Comparison of ENCODE assay signal across 7 mouse cellular contexts in the genomic region with DNA sequence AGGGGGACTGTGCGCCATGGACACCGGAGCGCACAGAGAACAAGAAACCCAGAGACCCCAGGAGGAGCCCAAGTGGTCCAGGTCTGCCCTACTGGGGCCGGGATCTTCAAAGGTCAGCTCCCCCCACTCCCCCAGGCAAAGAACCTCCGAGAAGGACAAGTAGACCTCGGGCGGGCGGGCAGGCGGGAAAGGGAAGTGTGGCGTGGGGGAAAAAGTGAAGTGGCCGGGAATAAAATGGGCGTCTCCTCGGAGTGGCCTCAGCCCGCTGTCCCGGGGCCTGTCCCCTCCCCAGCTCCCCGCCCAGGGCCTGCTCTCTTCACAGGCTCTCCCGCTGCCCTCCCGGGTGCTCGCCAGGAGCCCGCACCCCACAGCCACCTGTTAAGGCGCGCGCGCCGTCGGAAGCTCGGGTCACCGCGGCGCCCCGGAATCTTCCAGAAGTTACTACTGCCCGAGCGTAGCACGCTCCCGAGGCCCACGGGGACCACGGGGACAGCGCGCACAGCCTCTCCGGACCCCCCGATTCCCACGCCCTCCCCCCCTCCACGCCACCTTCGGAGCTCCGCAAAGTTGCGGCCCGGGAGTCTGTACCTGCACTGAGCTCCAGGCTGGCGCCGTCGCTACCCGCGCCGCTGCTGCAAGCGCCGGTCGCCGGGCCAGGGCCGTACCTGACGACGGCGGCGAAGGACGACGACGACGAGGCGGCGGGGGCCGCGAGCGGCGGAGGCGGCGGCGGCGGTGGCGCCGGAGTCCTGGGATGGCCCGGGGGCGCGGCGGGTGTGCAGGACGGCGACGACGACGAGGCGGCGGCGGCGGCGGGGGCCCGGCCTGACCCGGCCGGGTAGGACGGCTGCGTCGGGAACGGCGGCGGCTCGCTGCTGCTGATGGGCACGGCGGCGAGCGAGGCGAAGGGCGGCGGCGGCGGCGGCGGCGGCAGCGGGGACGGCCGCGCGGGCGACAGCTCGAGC. TPM values are rescaled to one million over a fixed set of nuclear protein-coding genes. Genes with fewer than 3 reads are reported as not detected.
DNase-seq lines count a peak whose midpoint lies in the region; ATAC-seq and TF ChIP-seq lines count a peak whose summit lies in the region.

No protein-coding gene starts in this region.

- no peaks in the 10 kb centered on the region for H3K9me3 ChIP-seq in heart, embryonic 10.5 days
- H3K9me3 ChIP-seq in midbrain, embryonic 13.5 days, result no peaks in the 10 kb centered on the region

- DNase-seq in lung, adult 2 months, result peak; percentile 15
- no peak for DNase-seq in lung, postnatal 25 days (ENCODE audit: low spot score)
- peak; percentile 25 to 26 for DNase-seq in cerebellum, postnatal 10 days
- DNase-seq in heart, embryonic 10.5 days (ENCODE audit: low spot score), result no peak
- DNase-seq in kidney, postnatal 4 days, result peak; percentile 27 to 47
- no peak for DNase-seq in right cerebral cortex, postnatal 25 days

- ATAC-seq in midbrain, embryonic 13.5 days, result peak; percentile 51

- WGBS in lung, adult 2 months, result 4% methylated on average over 104 of the region's 121 CpGs
- WGBS in heart, embryonic 10.5 days, result 2% methylated on average over 73 of the region's 121 CpGs
- WGBS in midbrain, embryonic 13.5 days, result under 1% methylated on average over 101 of the region's 121 CpGs

- TF ChIP-seq CTCF in lung, adult 2 months (IDR thresholded peaks at IDR 0.05; ENCODE audit: insufficient read depth, low read length), result no peak

- H3K36me3 ChIP-seq in heart, embryonic 10.5 days, result no peaks in the 10 kb centered on the region
- no peaks in the 10 kb centered on the region for H3K36me3 ChIP-seq in midbrain, embryonic 13.5 days

- H3K4me3 ChIP-seq in lung, adult 2 months (replicated peaks; ENCODE audit: extremely low read depth, low read depth, low read length), result peak overlapping the region; percentile 57
- H3K4me3 ChIP-seq in heart, embryonic 10.5 days, result peak overlapping the region; percentile 77
- H3K4me3 ChIP-seq in midbrain, embryonic 13.5 days (replicated peaks), result peak overlapping the region; percentile 77

- peak overlapping the region; percentile 95 for H3K27ac ChIP-seq in heart, embryonic 10.5 days
- peak overlapping the region; percentile 84 for H3K27ac ChIP-seq in midbrain, embryonic 13.5 days

- no peaks in the 10 kb centered on the region for H3K4me1 ChIP-seq in lung, adult 2 months (ENCODE audit: control insufficient read depth, insufficient read depth, low read length)
- H3K4me1 ChIP-seq in heart, embryonic 10.5 days, result peaks cover 24% of the 10 kb centered on the region
- H3K4me1 ChIP-seq in midbrain, embryonic 13.5 days (replicated peaks), result peaks cover 46% of the 10 kb centered on the region

- no peaks in the 10 kb centered on the region for H3K27me3 ChIP-seq in heart, embryonic 10.5 days (ENCODE audit: insufficient read depth, poor library complexity, severe bottlenecking)
- peaks cover 23% of the 10 kb centered on the region for H3K27me3 ChIP-seq in midbrain, embryonic 13.5 days

- peak overlapping the region; percentile 78 for H3K4me2 ChIP-seq in midbrain, embryonic 13.5 days (replicated peaks)

- H3K9ac ChIP-seq in midbrain, embryonic 13.5 days (replicated peaks), result peak overlapping the region; percentile 79

- TF ChIP-seq POLR2A in lung, adult 2 months (IDR thresholded peaks at IDR 0.05; ENCODE audit: borderline replicate concordance, extremely low read depth, low read depth, low read length), result no peak

RNA-seq across cellular contexts. Expression of a gene that starts 1.4 kb away (rescaled TPM):
- polyA plus RNA-seq in lung, adult 2 months (2012; rRNA removed), result 0.66 and 0.97 TPM in 2 replicates
- polyA plus RNA-seq in heart, embryonic 10.5 days (2016; fragmentation: Nextera tagmentation; extraction: Ambion mirVana), result 23.5 and 24.0 TPM in 2 replicates
- 10.3 and 10.6 TPM in 2 replicates for polyA plus RNA-seq in midbrain, embryonic 13.5 days (2015; fragmentation: Nextera tagmentation; extraction: Ambion mirVana)

Comparison
In these comparisons a context has a peak if more than half of its experiments do, and no peak if none do; other contexts are left out.
1. DNase-seq: peak in lung, adult 2 months (single experiment), cerebellum, postnatal 10 days (2 of 2) and kidney, postnatal 4 days (2 of 2); none in lung, postnatal 25 days (single experiment), heart, embryonic 10.5 days (single experiment) and right cerebral cortex, postnatal 25 days (single experiment).
2. Peak in every context shown above with its lines, with median percentiles within 50 percentile points of each other: H3K4me3 ChIP-seq.